ENCODE assay signal across 8 mouse cellular contexts in the genomic region with DNA sequence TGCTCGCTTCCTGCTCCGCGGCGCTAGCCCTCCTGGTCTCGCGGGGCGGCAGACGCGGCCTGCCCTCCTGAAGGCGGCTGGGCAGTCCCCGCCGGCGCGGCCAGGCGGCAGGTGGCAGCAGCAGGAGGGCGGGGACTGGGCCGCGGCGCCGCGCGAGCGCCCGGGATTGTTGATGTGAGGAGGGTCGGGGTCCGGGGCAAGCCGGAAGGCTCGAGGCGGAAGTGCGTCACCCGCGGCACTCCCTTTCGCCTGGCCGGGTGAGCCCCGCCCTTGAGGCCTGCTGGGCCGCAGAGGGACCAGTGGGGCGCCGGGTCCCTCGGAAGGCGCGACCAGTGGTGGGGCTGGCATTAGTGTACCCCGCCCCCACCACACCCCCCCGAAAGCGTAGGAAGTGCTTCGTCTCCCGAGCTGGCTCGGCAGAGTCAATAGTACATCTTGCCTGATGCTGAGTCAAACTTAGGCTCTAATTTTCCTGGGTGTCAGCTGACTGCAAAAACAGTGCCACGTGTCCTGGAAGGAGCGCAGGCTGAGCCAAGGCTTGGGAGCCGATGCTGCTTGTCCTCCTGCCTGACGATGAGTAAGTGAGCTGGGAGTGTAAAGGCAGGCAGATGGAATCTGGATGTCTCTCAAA. TPM values are rescaled to one million over a fixed set of nuclear protein-coding genes. Genes with fewer than 3 reads are reported as not detected.
DNase-seq lines count a peak whose midpoint lies in the region; ATAC-seq lines count a peak whose summit lies in the region.

Herpud2 (minus strand) TSS at position 210 of the 631 bp plus-strand sequence.

- ATAC-seq in embryonic facial prominence, embryonic 14.5 days (ENCODE audit: low read depth): peak; percentile 98
- peak; percentile 98 for ATAC-seq in kidney, embryonic 14.5 days (ENCODE audit: low FRiP score, low TSS enrichment)
- peak; percentile 97 for ATAC-seq in limb, embryonic 15.5 days (ENCODE audit: insufficient number of reproducible peaks, low FRiP score, low TSS enrichment, low read depth)

- peaks cover 27% of the 10 kb centered on the region for H3K4me1 ChIP-seq in embryonic facial prominence, embryonic 14.5 days (ENCODE audit: control insufficient read depth, insufficient read depth, low read length)
- H3K4me1 ChIP-seq in kidney, embryonic 14.5 days (ENCODE audit: control insufficient read depth, insufficient read depth, low read length): peaks cover 11% of the 10 kb centered on the region; the same call in 1 of the 2 replicates
- H3K4me1 ChIP-seq in limb, embryonic 15.5 days: peaks cover 21% of the 10 kb centered on the region

- peak within 1 kb of the TSS; percentile 93 for H3K9ac ChIP-seq in embryonic facial prominence, embryonic 14.5 days (ENCODE audit: low read depth, low read length)
- H3K9ac ChIP-seq in kidney, embryonic 14.5 days (ENCODE audit: low read depth, low read length): peak within 1 kb of the TSS; percentile 95
- peak within 1 kb of the TSS; percentile 79 for H3K9ac ChIP-seq in limb, embryonic 15.5 days

- DNase-seq in 3T3-L1 (ENCODE audit: low read depth, low spot score): peak; percentile 97
- DNase-seq in adrenal gland, postnatal 4 days (ENCODE audit: low spot score in 2 of 2): peak; percentile 86
- peak; percentile 97 for DNase-seq in embryonic facial prominence, embryonic 14.5 days (ENCODE audit: low spot score)
- DNase-seq in heart, adult 8-10 months (ENCODE audit: low spot score): peak; percentile 91
- peak; percentile 86 to 91 for DNase-seq in monocyte, adult 2 months (ENCODE audit: low read depth in 1 of 2, low spot score in 2 of 2)
- DNase-seq in spleen, postnatal 36 days (ENCODE audit: low spot score in 2 of 2): peak; percentile 94

- H3K4me3 ChIP-seq in embryonic facial prominence, embryonic 14.5 days (ENCODE audit: low read depth, low read length): peak within 1 kb of the TSS; percentile 86
- H3K4me3 ChIP-seq in kidney, embryonic 14.5 days (ENCODE audit: low read length): peak within 1 kb of the TSS; percentile 73
- peak within 1 kb of the TSS; percentile 83 for H3K4me3 ChIP-seq in limb, embryonic 15.5 days

- no peaks in the 10 kb centered on the region for H3K36me3 ChIP-seq in embryonic facial prominence, embryonic 14.5 days (ENCODE audit: control insufficient read depth, insufficient read depth, low read length)
- no peaks in the 10 kb centered on the region; the same call in 1 of the 2 replicates for H3K36me3 ChIP-seq in kidney, embryonic 14.5 days (ENCODE audit: control insufficient read depth, insufficient read depth, low read length)
- H3K36me3 ChIP-seq in limb, embryonic 15.5 days: no peaks in the 10 kb centered on the region

- H3K4me2 ChIP-seq in embryonic facial prominence, embryonic 14.5 days (ENCODE audit: low read depth, low read length): peak within 1 kb of the TSS; percentile 91
- H3K4me2 ChIP-seq in kidney, embryonic 14.5 days (replicated peaks; ENCODE audit: low read depth, low read length): peak within 1 kb of the TSS; percentile 60
- H3K4me2 ChIP-seq in limb, embryonic 15.5 days: peak within 1 kb of the TSS; percentile 57

- WGBS in embryonic facial prominence, embryonic 14.5 days: 1% methylated on average over 23 of the region's 51 CpGs
- under 1% methylated on average over 34 of the region's 51 CpGs for WGBS in kidney, embryonic 14.5 days
- WGBS in limb, embryonic 15.5 days: 1% methylated on average over 34 of the region's 51 CpGs

- H3K27me3 ChIP-seq in embryonic facial prominence, embryonic 14.5 days (replicated peaks; ENCODE audit: control insufficient read depth, insufficient read depth, low read length): no peaks in the 10 kb centered on the region
- no peaks in the 10 kb centered on the region for H3K27me3 ChIP-seq in kidney, embryonic 14.5 days (ENCODE audit: control insufficient read depth, insufficient read depth, low read length)
- no peaks in the 10 kb centered on the region for H3K27me3 ChIP-seq in limb, embryonic 15.5 days

- H3K9me3 ChIP-seq in embryonic facial prominence, embryonic 14.5 days (ENCODE audit: control insufficient read depth, low read length): no peaks in the 10 kb centered on the region
- H3K9me3 ChIP-seq in kidney, embryonic 14.5 days (ENCODE audit: control insufficient read depth, low read length): no peaks in the 10 kb centered on the region
- no peaks in the 10 kb centered on the region for H3K9me3 ChIP-seq in limb, embryonic 15.5 days

- H3K27ac ChIP-seq in embryonic facial prominence, embryonic 14.5 days (replicated peaks; ENCODE audit: low read depth, low read length): peak within 1 kb of the TSS; percentile 100
- H3K27ac ChIP-seq in kidney, embryonic 14.5 days (ENCODE audit: low read depth, low read length): peak within 1 kb of the TSS; percentile 100
- peak within 1 kb of the TSS; percentile 99 for H3K27ac ChIP-seq in limb, embryonic 15.5 days

RNA-seq across cellular contexts. Expression of gene Herpud2, which starts in this region (rescaled TPM):
- 10 to 100 TPM; 48.3 to 48.8 TPM for total RNA-seq in adrenal gland, postnatal 4 days (2021)
- polyA plus RNA-seq in embryonic facial prominence, embryonic 14.5 days (2014; fragmentation: Nextera tagmentation; extraction: Ambion mirVana): 32.1 and 33.9 TPM in 2 replicates
- 10 to 100 TPM; 32.6 to 39.9 (median 36.0) TPM for total RNA-seq in heart, adult 8-10 months (2022)
- 22.6 and 36.9 TPM in 2 replicates for polyA plus RNA-seq in kidney, embryonic 14.5 days (2014; fragmentation: Nextera tagmentation; extraction: Ambion mirVana)
- polyA plus RNA-seq in limb, embryonic 15.5 days (2015; fragmentation: Nextera tagmentation; extraction: Ambion mirVana): 30.6 and 34.3 TPM in 2 replicates

Comparison
In these comparisons a context has a peak if more than half of its experiments do, and no peak if none do; other contexts are left out.
1. Peak in every context shown above with its lines: DNase-seq, ATAC-seq, H3K4me3 ChIP-seq and H3K27ac ChIP-seq.